Mouse (Mus musculus) lung, embryonic 15.5 days (tissue): ENCODE measurements around the gene Bcl9. TPM values are rescaled to one million over a fixed set of nuclear protein-coding genes. Genes with fewer than 3 reads are reported as not detected.

Experiments used
- ATAC-seq: fragments of 200-750 bp; cut with Nextera tagmentation; 2 replicates; pipeline ENCODE4 v1.8.0; 2017; ENCODE audit warnings: moderate number of reproducible peaks, borderline replicate concordance; ENCODE audit not compliant: low FRiP score, low TSS enrichment; ENCODE audit errors: extremely low read depth
- H3K27ac ChIP-seq: fragments of 300-500 bp; sonication (generic); 2 replicates; pipeline ENCODE4 v1.5.1; 2015; ENCODE audit warnings: moderate library complexity, mild to moderate bottlenecking, inconsistent platforms
- H3K27me3 ChIP-seq: fragments of 300-500 bp; sonication (generic); 2 replicates; pipeline ENCODE4 v1.6.1; 2015; ENCODE audit warnings: inconsistent platforms
- H3K36me3 ChIP-seq: fragments of 300-500 bp; sonication (generic); 2 replicates; pipeline ENCODE4 v1.6.1; 2015; ENCODE audit warnings: inconsistent platforms
- H3K4me1 ChIP-seq: fragments of 300-500 bp; sonication (generic); 2 replicates; pipeline ENCODE4 v1.6.1; 2015; ENCODE audit warnings: inconsistent platforms
- H3K4me2 ChIP-seq: fragments of 300-500 bp; sonication (generic); 2 replicates; pipeline ENCODE4 v1.6.1; 2015; ENCODE audit warnings: inconsistent platforms, mild to moderate bottlenecking, moderate library complexity
- H3K4me3 ChIP-seq: fragments of 300-500 bp; sonication (generic); 2 replicates; pipeline ENCODE4 v1.5.1; 2015; ENCODE audit warnings: mild to moderate bottlenecking, inconsistent platforms
- H3K9ac ChIP-seq: fragments of 300-500 bp; sonication (generic); 2 replicates; pipeline ENCODE4 v1.6.1; 2015; ENCODE audit warnings: inconsistent platforms
- H3K9me3 ChIP-seq: fragments of 300-500 bp; sonication (generic); 2 replicates; pipeline ENCODE4 v1.6.1; 2016; ENCODE audit warnings: inconsistent platforms
- WGBS: fragments of 180-500 bp; shearing (Covaris S2); methylation state at CpG from one replicate; pipeline ENCODE4 v1.1.7; 2015; 5-methylcytosine and 5-hydroxymethylcytosine counted together
- polyA plus RNA-seq: library from polyadenylated mRNA; unstranded; fragments of >200 nt; fragmentation: Nextera tagmentation; extraction: Ambion mirVana; gene quantifications from 2 replicates; pipeline ENCODE4 v1.2.1, GENCODE M21; 2015

The Bcl9 gene
- polyA plus RNA-seq, 1 experiment from 2014 or later: 46.7 TPM

DNA sequence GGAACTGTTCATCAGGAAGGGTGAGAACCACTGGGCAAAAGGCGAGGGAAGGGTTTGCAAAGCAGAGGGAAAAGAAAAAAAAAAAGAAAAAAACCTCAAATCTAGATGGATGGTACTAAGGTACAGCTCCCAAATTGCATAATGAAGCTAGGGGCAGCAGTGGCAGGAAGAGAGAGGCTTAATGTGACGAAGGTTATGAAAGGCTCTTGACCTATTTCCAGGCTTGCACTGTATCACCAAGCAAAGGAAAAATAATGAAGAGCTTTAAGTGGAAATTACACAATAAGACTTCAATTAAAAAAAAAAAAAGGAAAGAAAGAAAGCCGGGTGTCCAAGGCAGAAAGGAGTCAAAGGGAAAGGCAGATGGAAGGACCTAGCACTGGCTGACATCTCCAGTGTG, 19.6 kb upstream of the Bcl9 start:
- no peaks in the 10 kb centered on the region for H3K27me3 ChIP-seq
- no peaks in the 10 kb centered on the region for H3K9me3 ChIP-seq
- no peak overlapping the region for H3K4me2 ChIP-seq
- no peaks in the 10 kb centered on the region for H3K36me3 ChIP-seq
- H3K9ac ChIP-seq: no peak overlapping the region
- H3K4me1 ChIP-seq: peaks cover 1% of the 10 kb centered on the region
- H3K4me3 ChIP-seq: no peak overlapping the region
- 68% methylated on average over 3 of the region's 3 CpGs for WGBS
- ATAC-seq: no peak
- H3K27ac ChIP-seq: no peak overlapping the region

DNA sequence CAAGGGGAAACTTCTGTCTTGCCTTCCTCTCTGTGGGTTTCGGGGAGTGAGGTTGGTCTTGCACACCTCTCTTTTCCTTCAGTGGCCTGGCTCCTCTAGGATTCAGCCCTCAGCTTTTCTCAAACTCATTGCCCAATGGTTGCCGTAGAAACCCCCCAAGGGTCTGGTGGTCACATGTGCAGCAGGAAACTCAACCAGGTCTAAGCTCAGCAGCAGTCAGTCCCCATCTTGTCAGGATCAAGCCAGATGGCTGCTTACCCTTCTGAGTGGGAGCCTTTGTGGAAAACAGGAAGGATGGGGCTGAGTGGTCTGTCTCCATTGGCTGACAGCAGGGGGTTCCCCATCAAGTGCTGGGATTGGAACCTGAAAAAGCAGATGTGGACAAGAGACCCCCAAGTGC, 15.7 kb upstream of the Bcl9 start:
- no peak for ATAC-seq
- Histone ChIP-seq H3K4me1 (peaks cover 16% of the 10 kb centered on the region), H3K36me3 (no peaks in the 10 kb centered on the region), H3K27ac (no peak overlapping the region), H3K4me3 (no peak overlapping the region), H3K9me3 (no peaks in the 10 kb centered on the region), H3K27me3 (no peaks in the 10 kb centered on the region), H3K4me2 (no peak overlapping the region), H3K9ac (no peak overlapping the region)
- WGBS: 78% methylated on average over 2 of the region's 2 CpGs

GRCm38 (mm10) chr3:97311998-97312397, 14.3 kb upstream of the Bcl9 start:
- Histone ChIP-seq H3K9ac (peak overlapping the region; percentile 25; the same call in 1 of the 2 replicates), H3K36me3 (no peaks in the 10 kb centered on the region), H3K4me3 (peak overlapping the region; percentile 29), H3K27me3 (no peaks in the 10 kb centered on the region), H3K4me1 (peaks cover 16% of the 10 kb centered on the region), H3K9me3 (no peaks in the 10 kb centered on the region), H3K4me2 (peak overlapping the region; percentile 55), H3K27ac (no peak overlapping the region)
- WGBS: 13% methylated on average over 21 of the region's 21 CpGs
- ATAC-seq: peak; percentile 60; the same call in 1 of the 2 replicates

- H3K4me2 ChIP-seq: peak overlapping the region; percentile 41
Observed at GRCm38 (mm10) chr3:97309748-97310536, 12.2 kb upstream of the Bcl9 start.

GRCm38 (mm10) chr3:97308440-97308839, 10.7 kb upstream of the Bcl9 start:
- Histone ChIP-seq H3K9ac (no peak overlapping the region), H3K4me1 (peaks cover 16% of the 10 kb centered on the region), H3K27ac (no peak overlapping the region), H3K4me3 (no peak overlapping the region), H3K9me3 (no peaks in the 10 kb centered on the region), H3K27me3 (no peaks in the 10 kb centered on the region), H3K4me2 (no peak overlapping the region), H3K36me3 (no peaks in the 10 kb centered on the region)
- 68% methylated on average over 2 of the region's 2 CpGs for WGBS
- no peak for ATAC-seq

More at GRCm38 (mm10) chr3:97309748-97310536, 12.2 kb upstream of the Bcl9 start:
- ATAC-seq: no peak
- H3K27ac ChIP-seq: no peak overlapping the region
- H3K4me3 ChIP-seq: no peak overlapping the region
- no peaks in the 10 kb centered on the region for H3K9me3 ChIP-seq
- peaks cover 16% of the 10 kb centered on the region for H3K4me1 ChIP-seq
- H3K27me3 ChIP-seq: no peaks in the 10 kb centered on the region
- H3K9ac ChIP-seq: no peak overlapping the region
- H3K36me3 ChIP-seq: no peaks in the 10 kb centered on the region
- WGBS: 3% methylated on average over 16 of the region's 16 CpGs

DNA sequence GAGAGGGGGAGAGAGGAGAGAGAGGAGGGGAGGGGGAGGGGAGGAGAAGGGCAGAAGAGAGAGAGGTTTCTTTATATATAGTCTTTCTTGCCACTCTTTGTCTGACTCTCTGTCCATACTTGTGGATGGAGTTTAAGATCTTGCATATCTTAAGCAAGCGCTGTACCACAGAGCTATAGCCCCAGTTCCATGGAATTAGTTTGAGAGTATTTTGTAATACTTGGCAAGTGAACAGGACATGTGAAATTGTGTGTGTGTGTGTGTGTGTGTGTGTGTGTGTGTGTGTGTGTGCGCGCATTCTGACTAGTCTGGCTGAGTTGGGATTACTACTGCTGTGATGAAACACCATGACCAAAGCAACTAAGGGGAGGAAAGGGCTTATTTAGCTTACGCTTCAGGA, 8.2 kb upstream of the Bcl9 start:
- ATAC-seq: no peak
- H3K36me3 ChIP-seq: no peaks in the 10 kb centered on the region
- no peak overlapping the region for H3K27ac ChIP-seq
- no peaks in the 10 kb centered on the region for H3K27me3 ChIP-seq
- H3K4me1 ChIP-seq: 0 out of 2 replicates have a peak, but pooled peaks cover 12% of the 10 kb centered on the region
- H3K9ac ChIP-seq: no peak overlapping the region
- no peak overlapping the region for H3K4me3 ChIP-seq
- no peak overlapping the region for H3K4me2 ChIP-seq
- no peaks in the 10 kb centered on the region for H3K9me3 ChIP-seq
- 84% methylated on average over 4 of the region's 4 CpGs for WGBS

DNA sequence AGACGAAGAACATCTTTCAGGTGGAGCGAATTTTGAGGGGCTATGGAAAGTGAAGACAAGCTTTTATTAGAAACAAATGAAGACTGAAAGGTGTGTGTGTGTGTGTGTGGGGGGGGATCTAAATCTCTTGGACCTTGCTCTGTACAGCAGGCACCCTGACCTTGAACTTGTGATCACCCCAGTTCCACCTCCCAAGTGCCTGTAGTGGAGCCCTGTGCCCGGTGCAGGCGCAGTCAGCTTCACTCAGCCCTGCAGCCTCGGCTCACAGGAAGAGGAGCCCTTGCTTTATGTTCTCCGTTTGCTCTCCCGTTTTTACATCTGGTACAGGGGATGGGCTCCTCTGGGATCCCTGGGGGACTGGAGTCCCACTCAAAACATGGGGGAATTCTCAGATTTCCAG, 3.9 kb upstream of the Bcl9 start:
- no peak overlapping the region for H3K4me2 ChIP-seq
- H3K9ac ChIP-seq: no peak overlapping the region
- WGBS: 44% methylated on average over 7 of the region's 7 CpGs
- 0 out of 2 replicates have a peak, but pooled peaks cover 14% of the 10 kb centered on the region for H3K4me1 ChIP-seq
- no peaks in the 10 kb centered on the region for H3K36me3 ChIP-seq
- H3K27ac ChIP-seq: no peak overlapping the region
- no peak for ATAC-seq
- H3K27me3 ChIP-seq: no peaks in the 10 kb centered on the region
- H3K4me3 ChIP-seq: no peak overlapping the region
- H3K9me3 ChIP-seq: no peaks in the 10 kb centered on the region

DNA sequence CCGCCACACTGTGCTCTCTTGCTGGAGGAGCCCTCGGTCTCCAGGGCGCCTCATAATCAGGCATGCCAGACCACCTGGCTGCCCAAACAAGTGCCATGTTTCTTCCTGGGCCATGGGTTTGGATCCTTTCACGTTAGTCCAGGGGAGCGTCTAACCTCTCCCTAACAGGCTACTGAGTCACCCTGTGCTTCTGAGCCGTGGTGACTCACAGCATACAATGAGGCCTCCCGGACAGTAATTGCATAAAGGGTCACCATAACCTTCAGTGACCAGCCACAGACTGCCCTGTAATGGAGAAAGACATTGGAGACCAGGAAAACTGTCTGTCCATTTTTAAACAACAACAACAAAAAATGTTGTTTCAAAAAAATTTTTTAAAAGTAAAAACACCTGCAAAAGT, 2.7 kb upstream of the Bcl9 start:
- Histone ChIP-seq H3K27ac (no peak overlapping the region), H3K4me2 (no peak overlapping the region), H3K4me1 (peaks cover 25% of the 10 kb centered on the region), H3K9ac (no peak overlapping the region), H3K9me3 (no peaks in the 10 kb centered on the region), H3K27me3 (no peaks in the 10 kb centered on the region), H3K4me3 (no peak overlapping the region), H3K36me3 (no peaks in the 10 kb centered on the region)
- WGBS: 94% methylated on average over 7 of the region's 7 CpGs
- ATAC-seq: no peak

- H3K36me3 ChIP-seq: no peaks in the 10 kb centered on the region
- no peak overlapping the region for H3K9ac ChIP-seq
- no peak overlapping the region; the same call in 1 of the 2 replicates for H3K27ac ChIP-seq
- H3K9me3 ChIP-seq: no peaks in the 10 kb centered on the region
- peaks cover 25% of the 10 kb centered on the region for H3K4me1 ChIP-seq
- H3K4me2 ChIP-seq: no peak overlapping the region
- H3K4me3 ChIP-seq: no peak overlapping the region
- no peak for ATAC-seq
- H3K27me3 ChIP-seq: no peaks in the 10 kb centered on the region
Observed at GRCm38 (mm10) chr3:97299885-97300284, 2.2 kb upstream of the Bcl9 start.

GRCm38 (mm10) chr3:97298856-97299465, 1.2 kb upstream of the Bcl9 start:
- ATAC-seq: peak; percentile 9; the same call in 1 of the 2 replicates

DNA sequence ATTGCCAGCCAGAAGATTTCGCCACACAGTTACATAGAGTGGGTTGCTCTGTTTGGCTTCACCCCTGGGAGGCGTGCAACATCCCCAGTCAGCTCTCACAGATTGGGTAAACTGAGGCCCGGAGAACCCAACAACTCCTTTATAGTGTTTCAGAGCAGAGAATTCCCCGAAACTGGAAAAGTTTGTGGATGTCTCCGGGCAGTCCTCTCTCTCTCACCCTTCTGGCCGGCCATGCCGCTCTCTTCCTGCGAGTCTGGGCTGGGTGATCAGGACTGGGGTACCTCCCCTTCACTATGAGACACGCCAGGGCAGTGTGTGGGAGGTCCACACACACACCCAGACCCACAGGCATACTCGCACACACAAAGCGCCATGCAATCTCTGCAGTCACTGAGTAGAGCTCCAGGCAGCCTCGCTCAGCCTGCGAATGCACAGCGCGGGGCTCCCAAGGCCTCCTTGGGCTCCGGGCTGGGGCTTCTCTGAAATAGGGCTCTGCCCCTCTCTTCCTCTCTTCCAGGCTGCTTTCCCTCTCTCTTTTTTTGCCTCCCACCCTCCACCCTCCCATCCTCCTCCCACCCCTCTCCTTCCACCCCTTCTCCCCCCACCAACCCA, 670 bp downstream of the Bcl9 start:
- Histone ChIP-seq H3K27me3 (no peaks in the 10 kb centered on the region), H3K9ac (peak overlapping the region; percentile 84), H3K4me3 (peak overlapping the region; percentile 59), H3K4me1 (peaks cover 21% of the 10 kb centered on the region), H3K36me3 (no peaks in the 10 kb centered on the region), H3K9me3 (no peaks in the 10 kb centered on the region), H3K27ac (peak overlapping the region; percentile 97), H3K4me2 (peak overlapping the region; percentile 68)
- under 1% methylated on average over 16 of the region's 16 CpGs for WGBS
- ATAC-seq: peak; percentile 74

More at GRCm38 (mm10) chr3:97298856-97299465, 1.2 kb upstream of the Bcl9 start:
- Histone ChIP-seq H3K27ac (peak overlapping the region; percentile 97), H3K27me3 (no peaks in the 10 kb centered on the region), H3K4me2 (peak overlapping the region; percentile 68), H3K4me3 (peak overlapping the region; percentile 59), H3K4me1 (peaks cover 25% of the 10 kb centered on the region), H3K36me3 (no peaks in the 10 kb centered on the region), H3K9ac (no peak overlapping the region), H3K9me3 (no peaks in the 10 kb centered on the region)
- WGBS: 19% methylated on average over 10 of the region's 10 CpGs

DNA sequence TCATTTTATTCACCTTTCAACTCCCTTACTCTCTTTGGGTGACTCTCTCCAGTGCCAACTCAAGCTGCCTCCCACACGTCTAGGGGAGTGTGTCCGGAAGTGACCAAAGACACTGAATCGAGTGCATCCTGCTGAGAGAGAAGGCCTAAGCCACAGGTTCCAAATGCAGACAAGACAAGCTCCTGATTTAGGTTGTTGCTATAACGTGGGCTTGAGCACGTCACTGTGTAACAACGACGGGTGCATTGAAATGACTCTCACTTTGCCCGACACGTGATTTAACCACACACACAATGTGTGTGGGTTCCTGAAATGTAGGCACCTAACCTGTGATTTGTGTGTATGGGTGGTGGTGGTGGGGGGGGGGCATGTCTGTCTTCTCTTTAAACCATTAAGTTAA, 3.4 kb downstream of the Bcl9 start:
- H3K4me2 ChIP-seq: no peak overlapping the region
- H3K27ac ChIP-seq: no peak overlapping the region
- H3K9me3 ChIP-seq: no peaks in the 10 kb centered on the region
- no peaks in the 10 kb centered on the region for H3K27me3 ChIP-seq
- no peaks in the 10 kb centered on the region for H3K36me3 ChIP-seq
- no peak overlapping the region for H3K4me3 ChIP-seq
- 82% methylated on average over 9 of the region's 9 CpGs for WGBS
- H3K9ac ChIP-seq: no peak overlapping the region
- ATAC-seq: no peak
- H3K4me1 ChIP-seq: peaks cover 22% of the 10 kb centered on the region
